Mouse (Mus musculus) liver, embryonic 15.5 days (tissue): ENCODE results near the gene Lcn8. TPM values are rescaled to one million over a fixed set of nuclear protein-coding genes. Genes with fewer than 3 reads are reported as not detected.

ENCODE experiments used
- ATAC-seq: fragments of 200-750 bp; cut with Nextera tagmentation; 2 replicates; pipeline ENCODE4 v1.8.0; 2017; ENCODE audit warnings: moderate number of reproducible peaks, mild to moderate bottlenecking, moderate library complexity; ENCODE audit not compliant: insufficient read depth
- H3K27ac ChIP-seq: fragments of 300-500 bp; sonication (generic); replicated peaks from 2 replicates; pipeline ENCODE4 v1.5.1; 2015; ENCODE audit warnings: mild to moderate bottlenecking, inconsistent platforms
- H3K27me3 ChIP-seq: fragments of 300-500 bp; sonication (generic); 2 replicates; pipeline ENCODE4 v1.6.1; 2015; ENCODE audit warnings: mild to moderate bottlenecking, inconsistent platforms
- H3K36me3 ChIP-seq: fragments of 300-500 bp; sonication (generic); replicated peaks from 2 replicates; pipeline ENCODE4 v1.6.1; 2015; ENCODE audit warnings: moderate library complexity, mild to moderate bottlenecking, inconsistent platforms
- H3K4me1 ChIP-seq: fragments of 300-500 bp; sonication (generic); replicated peaks from 2 replicates; pipeline ENCODE4 v1.6.1; 2015; ENCODE audit warnings: inconsistent platforms
- H3K4me2 ChIP-seq: fragments of 300-500 bp; sonication (generic); 2 replicates; pipeline ENCODE4 v1.6.1; 2015; ENCODE audit warnings: moderate library complexity, mild to moderate bottlenecking, inconsistent platforms
- H3K4me3 ChIP-seq: fragments of 300-500 bp; sonication (generic); replicated peaks from 2 replicates; pipeline ENCODE4 v1.5.1; 2015; ENCODE audit warnings: mild to moderate bottlenecking, inconsistent platforms
- H3K9ac ChIP-seq: fragments of 300-500 bp; sonication (generic); 2 replicates; pipeline ENCODE4 v1.6.1; 2015; ENCODE audit warnings: moderate library complexity, mild to moderate bottlenecking, inconsistent platforms
- H3K9me3 ChIP-seq: fragments of 300-500 bp; sonication (generic); replicated peaks from 2 replicates; pipeline ENCODE4 v1.6.1; 2016; ENCODE audit warnings: inconsistent platforms
- WGBS: fragments of 180-500 bp; shearing (Covaris S2); methylation state at CpG from one replicate; pipeline ENCODE4 v1.1.7; 2015; ENCODE audit warnings: mixed read lengths; ENCODE audit not compliant: insufficient replicate concordance; 5-methylcytosine and 5-hydroxymethylcytosine counted together
- polyA plus RNA-seq: library from polyadenylated mRNA; unstranded; fragments of >200 nt; fragmentation: Nextera tagmentation; extraction: Ambion mirVana; gene quantifications from 2 replicates; pipeline ENCODE4 v1.2.1, GENCODE M21; 2015

Lcn8 gene
- polyA plus RNA-seq, 1 experiment from 2014 or later = not detected

GRCm38 (mm10) chr2:25628738-25629137, 24.2 kb upstream of the Lcn8 start:
- H3K36me3 ChIP-seq = no peaks in the 10 kb centered on the region
- H3K9me3 ChIP-seq = no peaks in the 10 kb centered on the region
- no peak for ATAC-seq
- H3K4me3 ChIP-seq = no peak overlapping the region
- 35% methylated on average over 4 of the region's 4 CpGs for WGBS
- peaks cover 3% of the 10 kb centered on the region; the same call in 1 of the 2 replicates for H3K4me1 ChIP-seq
- H3K27me3 ChIP-seq = no peaks in the 10 kb centered on the region
- H3K4me2 ChIP-seq = no peak overlapping the region
- no peak overlapping the region for H3K9ac ChIP-seq
- no peak overlapping the region for H3K27ac ChIP-seq

- ATAC-seq = no peak
- no peak overlapping the region for H3K9ac ChIP-seq
- H3K27ac ChIP-seq = no peak overlapping the region
- H3K4me1 ChIP-seq = peaks cover under 1% of the 10 kb centered on the region; the same call in 1 of the 2 replicates
- H3K27me3 ChIP-seq = no peaks in the 10 kb centered on the region
- no peaks in the 10 kb centered on the region for H3K9me3 ChIP-seq
- no peak overlapping the region for H3K4me2 ChIP-seq
- 66% methylated on average over 3 of the region's 3 CpGs for WGBS
- H3K36me3 ChIP-seq = no peaks in the 10 kb centered on the region
- H3K4me3 ChIP-seq = no peak overlapping the region
Observed at GRCm38 (mm10) chr2:25633616-25634015, 19.3 kb upstream of the Lcn8 start.

GRCm38 (mm10) chr2:25634046-25634445, 18.9 kb upstream of the Lcn8 start:
- H3K4me1 ChIP-seq = no peaks in the 10 kb centered on the region
- H3K9ac ChIP-seq = no peak overlapping the region
- 48% methylated on average over 1 of the region's 1 CpGs for WGBS
- H3K36me3 ChIP-seq = no peaks in the 10 kb centered on the region
- no peaks in the 10 kb centered on the region for H3K9me3 ChIP-seq
- H3K27me3 ChIP-seq = no peaks in the 10 kb centered on the region
- H3K27ac ChIP-seq = no peak overlapping the region
- ATAC-seq = no peak
- no peak overlapping the region for H3K4me3 ChIP-seq
- no peak overlapping the region for H3K4me2 ChIP-seq

GRCm38 (mm10) chr2:25639890-25640289, 13.0 kb upstream of the Lcn8 start:
- H3K4me2 ChIP-seq = no peak overlapping the region
- H3K36me3 ChIP-seq = no peaks in the 10 kb centered on the region
- no peaks in the 10 kb centered on the region for H3K27me3 ChIP-seq
- no peaks in the 10 kb centered on the region for H3K4me1 ChIP-seq
- H3K4me3 ChIP-seq = no peak overlapping the region
- no peak for ATAC-seq
- H3K27ac ChIP-seq = no peak overlapping the region
- H3K9ac ChIP-seq = no peak overlapping the region
- WGBS = 14% methylated on average over 6 of the region's 6 CpGs
- no peaks in the 10 kb centered on the region for H3K9me3 ChIP-seq

- peaks cover 5% of the 10 kb centered on the region; the same call in 1 of the 2 replicates for H3K27me3 ChIP-seq
- no peak overlapping the region for H3K27ac ChIP-seq
- 28% methylated on average over 1 of the region's 1 CpGs for WGBS
- ATAC-seq = no peak
- no peaks in the 10 kb centered on the region for H3K9me3 ChIP-seq
- no peaks in the 10 kb centered on the region for H3K4me1 ChIP-seq
- no peak overlapping the region for H3K4me3 ChIP-seq
- H3K9ac ChIP-seq = no peak overlapping the region
- no peaks in the 10 kb centered on the region for H3K36me3 ChIP-seq
- H3K4me2 ChIP-seq = no peak overlapping the region
Observed at GRCm38 (mm10) chr2:25654502-25654901, 1.6 kb downstream of the Lcn8 start.

- H3K27ac ChIP-seq = no peak overlapping the region
- H3K9me3 ChIP-seq = no peaks in the 10 kb centered on the region
- H3K27me3 ChIP-seq = peaks cover 5% of the 10 kb centered on the region; the same call in 1 of the 2 replicates
- WGBS = 59% methylated on average over 4 of the region's 4 CpGs
- H3K4me2 ChIP-seq = no peak overlapping the region
- no peak overlapping the region for H3K4me3 ChIP-seq
- no peaks in the 10 kb centered on the region for H3K36me3 ChIP-seq
- no peak overlapping the region for H3K9ac ChIP-seq
- ATAC-seq = no peak
- no peaks in the 10 kb centered on the region for H3K4me1 ChIP-seq
Observed at GRCm38 (mm10) chr2:25656691-25657090, 3.8 kb downstream of the Lcn8 start.

GRCm38 (mm10) chr2:25657246-25657645, 4.3 kb downstream of the Lcn8 start:
- Histone ChIP-seq H3K9me3 (no peaks in the 10 kb centered on the region), H3K4me2 (no peak overlapping the region), H3K27me3 (peaks cover 5% of the 10 kb centered on the region; the same call in 1 of the 2 replicates), H3K4me1 (no peaks in the 10 kb centered on the region), H3K27ac (no peak overlapping the region), H3K9ac (no peak overlapping the region), H3K36me3 (no peaks in the 10 kb centered on the region), H3K4me3 (no peak overlapping the region)
- WGBS = 69% methylated on average over 4 of the region's 4 CpGs
- no peak for ATAC-seq

GRCm38 (mm10) chr2:25657652-25658051, 4.7 kb downstream of the Lcn8 start, which contains the start of gene Lcn5:
Gene Lcn5 (plus strand): TSS chr2:25657952.
- ATAC-seq = no peak
- Histone ChIP-seq H3K9me3 (no peaks in the 10 kb centered on the region), H3K4me1 (no peaks in the 10 kb centered on the region), H3K36me3 (no peaks in the 10 kb centered on the region), H3K4me2 (no peak within 1 kb of the TSS), H3K4me3 (no peak within 1 kb of the TSS), H3K27ac (no peak within 1 kb of the TSS), H3K27me3 (peaks cover 5% of the 10 kb centered on the region; the same call in 1 of the 2 replicates), H3K9ac (no peak within 1 kb of the TSS)

- H3K9me3 ChIP-seq = no peaks in the 10 kb centered on the region
- whole genome bisulfite sequencing = 74% methylated on average over 8 of the region's 8 CpGs
Observed at GRCm38 (mm10) chr2:25660279-25660678, 7.4 kb downstream of the Lcn8 start.

GRCm38 (mm10) chr2:25661245-25661970, 8.5 kb downstream of the Lcn8 start:
- WGBS = 63% methylated on average over 6 of the region's 6 CpGs
- no peaks in the 10 kb centered on the region for H3K27me3 ChIP-seq
- H3K4me3 ChIP-seq = no peak overlapping the region
- no peaks in the 10 kb centered on the region for H3K9me3 ChIP-seq
- no peaks in the 10 kb centered on the region for H3K36me3 ChIP-seq
- no peak overlapping the region for H3K4me2 ChIP-seq
- H3K4me1 ChIP-seq = no peaks in the 10 kb centered on the region
- no peak overlapping the region for H3K9ac ChIP-seq
- H3K27ac ChIP-seq = no peak overlapping the region
- ATAC-seq = no peak

More at GRCm38 (mm10) chr2:25660279-25660678, 7.4 kb downstream of the Lcn8 start:
- Histone ChIP-seq H3K27me3 (no peaks in the 10 kb centered on the region), H3K4me2 (no peak overlapping the region), H3K4me1 (no peaks in the 10 kb centered on the region), H3K27ac (no peak overlapping the region), H3K9ac (no peak overlapping the region), H3K4me3 (no peak overlapping the region), H3K36me3 (no peaks in the 10 kb centered on the region)
- no peak for ATAC-seq

- no peaks in the 10 kb centered on the region for H3K27me3 ChIP-seq
- no peak overlapping the region for H3K9ac ChIP-seq
- no peak for ATAC-seq
- H3K4me2 ChIP-seq = no peak overlapping the region
- H3K27ac ChIP-seq = no peak overlapping the region
- H3K9me3 ChIP-seq = no peaks in the 10 kb centered on the region
- WGBS = 50% methylated on average over 1 of the region's 1 CpGs
- no peaks in the 10 kb centered on the region for H3K4me1 ChIP-seq
- H3K4me3 ChIP-seq = no peak overlapping the region
- H3K36me3 ChIP-seq = no peaks in the 10 kb centered on the region
Observed at GRCm38 (mm10) chr2:25663511-25663910, 10.6 kb downstream of the Lcn8 start.

GRCm38 (mm10) chr2:25664125-25664524, 11.2 kb downstream of the Lcn8 start:
- Histone ChIP-seq H3K27ac (no peak overlapping the region), H3K9me3 (no peaks in the 10 kb centered on the region), H3K36me3 (no peaks in the 10 kb centered on the region), H3K4me1 (no peaks in the 10 kb centered on the region), H3K4me3 (no peak overlapping the region), H3K27me3 (no peaks in the 10 kb centered on the region), H3K9ac (no peak overlapping the region), H3K4me2 (no peak overlapping the region)
- no peak for ATAC-seq
- 62% methylated on average over 5 of the region's 5 CpGs for WGBS
